Mouse (Mus musculus) liver, adult 2 months (tissue): ENCODE data around the gene Map4k1.

Source experiments
- CTCF ChIP-seq: fragments of 200-500 bp; IDR thresholded peaks from 2 replicates; pipeline ENCODE4 v1.5.1; 2011; ENCODE audit warnings: low read depth, low read length, control low read depth
- POLR2A ChIP-seq: fragments of 200-500 bp; IDR thresholded peaks from 2 replicates; pipeline ENCODE4 v1.6.1; 2011; ENCODE audit warnings: low read length, control low read depth; ENCODE audit not compliant: insufficient read depth; ENCODE audit errors: extremely low read depth

- TF ChIP-seq POLR2A (no peak), CTCF (no peak)
Measured at GRCm38 (mm10) chr7:28950346-28951037, 31.4 kb upstream of the Map4k1 start.
